Mouse (Mus musculus): ENCODE measurements at regions not wholly inside any gene's neighbourhood (a gene's known extent, or its start where the extent isn't known, plus 50 kb on each side); places are given as distances from the start of the nearest gene placed in this dataset.

GRCm38 (mm10) chr3:136508575-136508974, 161.3 kb upstream of the Ppp3ca start:
- peaks cover 4% of the 10 kb centered on the region for H3K9me3 ChIP-seq
- TF ChIP-seq FLI1 (IDR thresholded peaks at IDR 0.05; ENCODE audit: low read length) (no peak), GATA1 (IDR thresholded peaks at IDR 0.05; ENCODE audit: borderline replicate concordance, low read length) (no peak)
- H3K27me3 ChIP-seq (replicated peaks), result no peaks in the 10 kb centered on the region
- H3K4me3 ChIP-seq (replicated peaks), result no peak overlapping the region
- H3K4me1 ChIP-seq, result no peaks in the 10 kb centered on the region
- H3K36me3 ChIP-seq (replicated peaks; ENCODE audit: low read length), result no peaks in the 10 kb centered on the region

- Histone ChIP-seq H3K4me1 (no peaks in the 10 kb centered on the region), H3K36me3 (replicated peaks; ENCODE audit: low read length) (no peaks in the 10 kb centered on the region), H3K4me3 (replicated peaks) (no peak overlapping the region), H3K27me3 (replicated peaks) (no peaks in the 10 kb centered on the region), H3K9me3 (peaks cover 4% of the 10 kb centered on the region)
- no peak for TF ChIP-seq GATA1 (IDR thresholded peaks at IDR 0.05; ENCODE audit: borderline replicate concordance, low read length)
- no peak for TF ChIP-seq FLI1 (IDR thresholded peaks at IDR 0.05; ENCODE audit: low read length)
Observed at GRCm38 (mm10) chr3:136507070-136507469, 162.9 kb upstream of the Ppp3ca start.

- H3K36me3 ChIP-seq (replicated peaks; ENCODE audit: low read length), result no peaks in the 10 kb centered on the region
- H3K9me3 ChIP-seq, result no peaks in the 10 kb centered on the region
- no peaks in the 10 kb centered on the region for H3K4me1 ChIP-seq
- no peaks in the 10 kb centered on the region for H3K27me3 ChIP-seq (replicated peaks)
- no peak overlapping the region for H3K4me3 ChIP-seq (replicated peaks)
- no peak for TF ChIP-seq GATA1 (IDR thresholded peaks at IDR 0.05; ENCODE audit: borderline replicate concordance, low read length)
- no peak for TF ChIP-seq FLI1 (IDR thresholded peaks at IDR 0.05; ENCODE audit: low read length)
Observed at GRCm38 (mm10) chr3:136494831-136495230, 169.0 kb upstream of the Bank1 start.

- H3K4me1 ChIP-seq, result no peaks in the 10 kb centered on the region
- H3K27me3 ChIP-seq (replicated peaks), result no peaks in the 10 kb centered on the region
- no peaks in the 10 kb centered on the region for H3K9me3 ChIP-seq
- no peaks in the 10 kb centered on the region for H3K36me3 ChIP-seq (replicated peaks; ENCODE audit: low read length)
- no peak overlapping the region for H3K4me3 ChIP-seq (replicated peaks)
- no peak for TF ChIP-seq FLI1 (IDR thresholded peaks at IDR 0.05; ENCODE audit: low read length)
Observed at GRCm38 (mm10) chr3:136491683-136492082, 165.8 kb upstream of the Bank1 start.

- TF ChIP-seq FLI1 (IDR thresholded peaks at IDR 0.05; ENCODE audit: low read length), result no peak
- no peak for TF ChIP-seq GATA1 (IDR thresholded peaks at IDR 0.05; ENCODE audit: borderline replicate concordance, low read length)
- Histone ChIP-seq H3K27me3 (replicated peaks) (peaks cover 5% of the 10 kb centered on the region), H3K9me3 (no peaks in the 10 kb centered on the region), H3K36me3 (replicated peaks; ENCODE audit: low read length) (no peaks in the 10 kb centered on the region), H3K4me3 (replicated peaks) (no peak overlapping the region), H3K4me1 (no peaks in the 10 kb centered on the region)
Observed at GRCm38 (mm10) chr3:136471693-136472092, 145.8 kb upstream of the Bank1 start.

- peaks cover 24% of the 10 kb centered on the region for H3K27me3 ChIP-seq (replicated peaks)
- TF ChIP-seq FLI1 (IDR thresholded peaks at IDR 0.05; ENCODE audit: low read length) (no peak), GATA1 (IDR thresholded peaks at IDR 0.05; ENCODE audit: borderline replicate concordance, low read length) (no peak)
Observed at GRCm38 (mm10) chr3:136462747-136463146, 136.9 kb upstream of the Bank1 start.

GRCm38 (mm10) chr3:136456471-136457117, 130.7 kb upstream of the Bank1 start:
- Histone ChIP-seq H3K4me1 (no peaks in the 10 kb centered on the region), H3K36me3 (replicated peaks; ENCODE audit: low read length) (no peaks in the 10 kb centered on the region), H3K4me3 (replicated peaks) (no peak overlapping the region), H3K27me3 (replicated peaks) (peaks cover 26% of the 10 kb centered on the region), H3K9me3 (no peaks in the 10 kb centered on the region)
- TF ChIP-seq FLI1 (IDR thresholded peaks at IDR 0.05; ENCODE audit: low read length) (no peak), GATA1 (IDR thresholded peaks at IDR 0.05; ENCODE audit: borderline replicate concordance, low read length) (no peak)

More at GRCm38 (mm10) chr3:136462747-136463146, 136.9 kb upstream of the Bank1 start:
- H3K4me3 ChIP-seq (replicated peaks), result no peak overlapping the region
- peaks cover 9% of the 10 kb centered on the region for H3K9me3 ChIP-seq
- H3K4me1 ChIP-seq, result no peaks in the 10 kb centered on the region
- no peaks in the 10 kb centered on the region for H3K36me3 ChIP-seq (replicated peaks; ENCODE audit: low read length)

GRCm38 (mm10) chr3:136455651-136456470, 130.0 kb upstream of the Bank1 start:
- H3K36me3 ChIP-seq (replicated peaks; ENCODE audit: low read length), result no peaks in the 10 kb centered on the region
- no peaks in the 10 kb centered on the region for H3K4me1 ChIP-seq
- H3K4me3 ChIP-seq (replicated peaks), result no peak overlapping the region
- H3K27me3 ChIP-seq (replicated peaks), result peaks cover 24% of the 10 kb centered on the region
- no peak for TF ChIP-seq FLI1 (IDR thresholded peaks at IDR 0.05; ENCODE audit: low read length)
- no peak for TF ChIP-seq GATA1 (IDR thresholded peaks at IDR 0.05; ENCODE audit: borderline replicate concordance, low read length)
- no peaks in the 10 kb centered on the region for H3K9me3 ChIP-seq

- H3K4me3 ChIP-seq (replicated peaks), result no peak overlapping the region
- no peaks in the 10 kb centered on the region for H3K36me3 ChIP-seq (replicated peaks; ENCODE audit: low read length)
- TF ChIP-seq FLI1 (IDR thresholded peaks at IDR 0.05; ENCODE audit: low read length), result no peak
- no peak for TF ChIP-seq GATA1 (IDR thresholded peaks at IDR 0.05; ENCODE audit: borderline replicate concordance, low read length)
Observed at GRCm38 (mm10) chr3:136454967-136455366, 129.1 kb upstream of the Bank1 start.

More at GRCm38 (mm10) chr3:136454967-136455366, 129.1 kb upstream of the Bank1 start:
- H3K9me3 ChIP-seq, result no peaks in the 10 kb centered on the region
- no peaks in the 10 kb centered on the region for H3K4me1 ChIP-seq
- peaks cover 21% of the 10 kb centered on the region for H3K27me3 ChIP-seq (replicated peaks)

Data from megakaryocyte, embryonic 14.5 days (primary cell).